26 mouse cellular contexts compared by ENCODE assay signal in the genomic region with DNA sequence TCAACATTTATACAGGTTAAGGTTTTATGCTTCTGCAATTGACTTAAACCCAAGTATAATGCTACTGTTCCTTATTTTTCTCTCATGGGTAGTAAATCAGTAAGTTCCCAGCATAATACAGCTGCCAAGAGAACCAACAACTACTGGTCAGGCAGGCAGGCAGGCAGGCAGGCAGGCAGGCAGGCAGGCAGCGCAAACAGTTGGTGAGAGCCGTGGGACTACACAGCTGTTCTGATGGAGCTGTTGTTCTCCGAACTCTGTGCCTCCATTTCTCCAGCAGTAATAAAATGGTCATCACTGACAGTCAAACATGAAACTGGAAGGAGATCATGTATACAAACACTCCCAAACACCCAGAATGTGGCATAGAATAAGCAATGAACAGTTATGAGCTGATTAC.
"Had no signal": no experiment of that assay in that cellular context is flagged by ENCODE, and none has a peak within 500 bp of the region (broad histone marks: within the 10 kb centered on the region; RNA-seq: fewer than 3 reads in every experiment).

No protein-coding gene starts in this region.

- DNase-seq: cerebellum, adult 2 months; cerebellum, adult 8-10 months; cerebellum, adult 9-10 months; cerebellum, adult 9-11 months; cerebellum, postnatal 10 days; cerebellum, postnatal 14 days; cerebellum, postnatal 25 days; cerebellum, postnatal 36 days; embryo, embryonic 11 days; forebrain, postnatal 0 days; gastrocnemius, adult 2 months; gastrocnemius, postnatal 10 days; gastrocnemius, postnatal 14 days; gastrocnemius, postnatal 25 days; gastrocnemius, postnatal 36 days; heart, adult 18-20 months; heart, adult 2 months had no signal

- H3K9me3 ChIP-seq: embryonic facial prominence, embryonic 10.5 days; embryonic facial prominence, embryonic 12.5 days; embryonic facial prominence, embryonic 13.5 days; embryonic facial prominence, embryonic 15.5 days; forebrain, embryonic 10.5 days; forebrain, embryonic 12.5 days; forebrain, embryonic 13.5 days; forebrain, embryonic 15.5 days had no signal

- H3K4me3 ChIP-seq: embryonic facial prominence, embryonic 10.5 days; embryonic facial prominence, embryonic 12.5 days; embryonic facial prominence, embryonic 13.5 days; embryonic facial prominence, embryonic 15.5 days; erythroblast, embryonic 14.5 days; forebrain, embryonic 10.5 days; forebrain, embryonic 12.5 days; forebrain, embryonic 13.5 days; forebrain, embryonic 15.5 days; gastrocnemius, adult 2 months; heart, adult 2 months had no signal

- H3K27ac ChIP-seq: embryonic facial prominence, embryonic 10.5 days; embryonic facial prominence, embryonic 12.5 days; embryonic facial prominence, embryonic 13.5 days; embryonic facial prominence, embryonic 15.5 days; forebrain, embryonic 10.5 days; forebrain, embryonic 12.5 days; forebrain, embryonic 13.5 days; forebrain, embryonic 15.5 days; gastrocnemius, adult 2 months; heart, adult 2 months had no signal

- H3K27me3 ChIP-seq: embryonic facial prominence, embryonic 12.5 days; embryonic facial prominence, embryonic 13.5 days; embryonic facial prominence, embryonic 15.5 days; forebrain, embryonic 12.5 days; forebrain, embryonic 13.5 days; forebrain, embryonic 15.5 days had no signal

- H3K4me1 ChIP-seq: embryonic facial prominence, embryonic 13.5 days; embryonic facial prominence, embryonic 15.5 days; forebrain, embryonic 10.5 days; forebrain, embryonic 13.5 days; forebrain, embryonic 15.5 days had no signal

- H3K4me2 ChIP-seq: embryonic facial prominence, embryonic 12.5 days; embryonic facial prominence, embryonic 13.5 days; embryonic facial prominence, embryonic 15.5 days; forebrain, embryonic 12.5 days; forebrain, embryonic 13.5 days; forebrain, embryonic 15.5 days had no signal
